Mouse (Mus musculus) embryo, embryonic 9.5 days (tissue): Measurements from ENCODE around the gene E430018J23Rik.
"Not testable (repeated sequence)": the region's sequence is repeated elsewhere in the genome, so short reads cannot be mapped to it uniquely, and the experiment has no call there.

Experiments
- DNase-seq: peaks from one replicate; pipeline ENCODE4 v3.0.0-alpha.2; 2017; ENCODE audit errors: extremely low spot score

E430018J23Rik gene

DNA sequence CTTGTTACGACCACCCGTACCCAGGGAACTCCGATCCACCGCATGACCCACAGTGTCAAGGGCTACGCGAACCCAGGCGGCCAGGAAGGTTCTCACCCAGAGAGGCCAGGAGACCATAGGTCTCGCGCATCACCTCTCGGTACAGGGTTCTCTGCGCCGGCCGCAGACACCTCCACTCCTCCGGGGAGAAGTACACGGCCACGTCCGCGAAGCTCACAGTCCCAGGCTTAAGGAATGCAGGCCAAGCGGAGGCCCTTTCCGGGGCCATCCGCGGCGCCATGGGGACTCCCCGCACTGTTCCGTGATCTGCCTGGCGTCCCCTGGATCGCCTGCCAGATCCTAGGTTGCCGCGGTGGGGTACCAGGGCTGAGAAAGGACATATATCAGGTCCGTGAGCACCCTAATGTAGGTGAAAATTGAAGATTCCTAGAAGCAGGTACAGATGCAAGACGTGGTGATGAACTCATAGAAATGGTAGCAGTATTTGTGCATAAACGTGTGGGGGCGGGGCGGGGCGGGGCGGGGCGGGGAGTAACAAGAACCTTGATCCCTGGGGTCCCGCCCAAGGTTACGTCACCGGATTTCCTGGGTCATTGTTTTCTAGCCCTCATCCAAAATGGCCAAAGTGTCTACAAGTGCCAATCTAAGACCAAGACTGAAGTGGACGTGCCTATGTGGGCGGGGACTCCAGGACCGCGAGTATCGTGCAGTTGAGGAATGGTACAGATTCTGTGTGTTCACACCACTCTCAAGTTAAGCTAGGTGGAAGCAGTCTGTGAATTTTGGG lies at the start of gene E430018J23Rik:
Gene E430018J23Rik (minus strand): TSS at position 473 of the 787 bp plus-strand sequence.
- DNase-seq: peak; percentile 98

DNA sequence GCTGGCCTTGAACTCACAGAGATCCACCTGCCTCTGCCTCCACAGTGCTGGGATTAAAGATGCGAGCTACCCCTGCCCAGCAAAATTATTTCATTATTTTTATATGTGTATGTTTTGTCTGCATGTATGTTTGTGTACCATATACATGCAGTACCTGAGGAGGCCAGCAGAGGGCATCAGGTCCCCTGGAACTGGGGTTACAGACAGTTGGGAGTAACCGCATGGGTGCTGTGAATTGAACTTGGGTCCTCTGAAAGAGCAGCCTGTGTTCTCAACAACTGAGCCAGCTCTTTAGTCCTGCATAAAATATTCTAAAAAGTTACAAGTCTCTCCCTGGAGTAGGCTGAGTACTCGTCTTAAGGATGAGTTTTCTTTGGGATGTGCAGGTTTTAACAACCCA lies 44.3 kb upstream of the E430018J23Rik start:
- no peak for DNase-seq

DNA sequence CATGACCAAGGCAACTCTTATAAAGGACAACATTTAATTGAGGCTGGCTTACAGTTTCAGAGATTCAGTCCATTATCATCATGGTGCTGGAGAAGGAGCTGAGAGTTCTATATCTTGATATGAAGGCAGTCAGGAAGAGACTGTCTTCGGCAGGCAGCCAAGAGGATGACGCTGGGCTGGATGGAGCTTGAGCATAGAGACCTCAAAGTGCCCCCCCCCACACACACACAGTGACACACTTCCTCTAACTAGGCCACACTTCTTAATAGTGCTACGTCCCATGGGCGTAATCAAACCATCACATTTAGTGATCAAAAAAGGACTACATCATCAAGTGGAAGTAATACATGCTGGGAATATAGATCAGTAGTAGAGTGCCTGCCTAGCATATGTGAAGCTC lies 41.8 kb upstream of the E430018J23Rik start:
- DNase-seq: no peak

DNA sequence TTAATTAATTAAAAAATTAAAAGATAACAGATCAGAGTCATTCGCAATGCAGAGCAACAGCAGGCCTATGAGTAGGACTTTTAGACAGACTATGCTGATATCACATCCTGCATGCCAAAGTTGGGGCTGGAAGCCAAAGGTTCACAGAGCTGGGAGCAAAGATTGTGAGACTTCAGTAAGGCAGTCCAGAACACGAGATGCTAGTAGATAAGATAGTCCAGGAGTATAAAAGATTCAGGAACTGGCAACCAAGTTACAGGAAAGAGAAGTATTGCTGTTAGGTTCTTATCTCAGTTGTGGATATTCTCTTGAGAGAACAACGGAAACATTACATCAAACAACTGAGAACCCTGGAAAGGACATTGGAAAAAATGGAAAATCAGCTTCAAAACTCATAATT lies 32.9 kb upstream of the E430018J23Rik start:
- no peak for DNase-seq

DNA sequence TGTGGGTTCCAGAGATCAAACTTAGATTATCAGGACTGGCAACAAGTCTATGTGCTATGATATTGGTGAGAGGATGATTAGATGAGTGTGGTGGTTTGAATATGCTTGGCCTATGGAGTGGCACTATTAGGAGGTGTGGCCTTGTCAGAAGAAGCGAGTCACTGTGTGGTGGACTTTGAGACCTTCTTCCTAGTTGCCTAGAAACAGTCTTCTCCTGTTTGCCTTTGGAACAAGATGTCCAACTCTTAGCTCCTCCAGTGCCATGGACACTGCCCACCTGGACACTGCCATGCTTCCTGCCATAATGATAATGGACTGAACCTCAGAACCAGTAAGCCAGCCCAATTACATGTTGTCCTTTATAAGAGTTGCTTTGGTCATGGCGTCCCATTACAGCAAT lies 32.5 kb upstream of the E430018J23Rik start:
- no peak for DNase-seq

DNA sequence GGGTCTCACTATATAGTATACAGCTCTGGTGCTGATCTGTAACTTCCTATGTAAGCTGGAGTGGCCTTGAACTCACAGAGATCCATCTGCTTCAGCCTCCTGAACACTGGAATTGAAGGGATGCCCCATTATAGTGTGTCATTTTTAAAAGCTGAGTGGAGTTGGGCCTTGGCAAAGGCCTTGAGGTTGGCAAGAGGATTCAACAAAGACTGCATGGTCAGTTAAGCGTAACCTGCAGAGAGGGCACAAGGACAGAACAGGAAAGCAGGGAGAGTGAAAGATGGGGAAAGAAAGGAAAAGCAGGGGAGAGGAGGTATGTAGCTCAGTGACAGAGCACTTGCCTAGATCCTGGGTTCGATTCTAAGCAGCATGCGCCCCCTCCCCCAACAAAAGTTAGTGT lies 31.9 kb upstream of the E430018J23Rik start:
- DNase-seq: no peak

DNA sequence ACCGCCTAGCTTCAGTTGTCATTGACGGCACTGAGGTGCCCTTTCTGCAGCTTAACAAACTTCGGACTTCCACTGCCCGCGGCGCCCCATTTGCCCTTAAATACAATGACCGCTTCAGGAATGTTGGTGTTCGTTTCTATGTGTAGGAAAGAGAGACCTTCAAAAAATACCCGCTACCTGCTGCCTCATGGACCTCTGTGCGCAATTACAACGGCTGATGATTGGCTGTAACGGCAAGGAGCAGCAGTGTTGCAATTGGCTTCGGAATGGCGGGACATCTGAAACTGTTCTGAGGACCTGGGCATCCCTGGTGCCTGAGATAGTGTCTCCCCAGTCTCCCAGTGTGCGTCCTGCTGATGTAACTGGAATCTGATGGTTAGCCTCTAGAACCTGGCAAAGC lies 28.8 kb upstream of the E430018J23Rik start:
- no peak for DNase-seq

DNA sequence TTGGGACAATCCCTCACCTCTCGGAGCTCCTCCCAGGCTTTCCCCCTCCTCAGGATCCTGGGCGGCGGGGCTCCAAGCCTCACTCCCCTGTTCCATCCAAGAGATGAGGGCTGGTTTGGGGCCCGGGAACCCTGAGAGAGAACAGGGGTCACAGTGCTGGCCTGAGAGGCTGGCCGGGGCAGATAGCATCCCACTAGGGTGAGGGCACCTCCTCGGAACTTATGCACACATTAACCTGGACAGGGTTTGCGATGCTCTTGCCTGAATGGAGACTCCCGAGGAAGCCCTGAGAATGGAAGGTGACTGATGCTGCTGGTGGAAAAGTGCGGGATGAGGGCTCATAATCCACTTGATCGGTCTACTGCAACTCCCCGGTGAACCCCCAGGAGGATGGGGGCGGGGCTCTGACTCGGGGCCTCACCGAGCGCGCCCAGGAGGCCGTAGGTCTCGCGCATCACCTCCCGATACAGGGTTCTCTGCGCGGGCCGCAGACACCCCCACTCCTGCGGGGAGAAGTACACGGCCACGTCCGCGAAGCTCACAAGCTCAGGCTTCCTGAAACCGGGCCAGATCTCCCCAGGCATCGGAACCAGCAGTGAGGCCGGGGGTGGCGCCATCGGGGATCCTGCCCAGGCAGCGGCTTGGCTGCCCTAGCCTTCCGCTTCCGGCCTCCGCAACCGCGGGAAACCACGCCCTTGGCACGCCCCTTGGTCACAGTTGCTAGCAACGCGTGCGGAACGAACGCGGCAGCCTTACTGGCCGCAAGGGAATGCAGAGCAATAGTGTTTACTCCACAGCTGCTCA lies 28.2 kb upstream of the E430018J23Rik start, which contains the start of gene Zfp688:
Gene Zfp688 (minus strand): TSS at position 681 of the 804 bp plus-strand sequence.
- DNase-seq: peak; percentile 93

DNA sequence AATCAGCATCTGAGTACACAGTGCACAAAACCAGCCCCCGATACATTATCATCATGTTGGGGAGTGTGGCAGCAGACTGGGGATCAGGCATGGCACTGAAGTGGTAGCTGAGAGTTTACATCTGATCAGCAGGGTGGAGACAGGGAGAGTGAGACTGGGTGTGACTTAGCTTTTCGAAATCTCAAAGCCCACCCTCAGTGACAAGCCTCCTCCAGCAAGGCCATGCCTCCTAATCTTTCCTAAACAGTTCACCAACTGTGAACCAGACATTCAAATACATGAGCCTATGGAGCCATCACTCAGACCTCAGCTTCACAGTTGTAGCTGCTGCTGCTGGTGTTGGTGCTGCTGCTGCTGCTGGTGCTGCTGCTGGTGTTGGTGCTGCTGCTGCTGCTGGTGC lies 18.0 kb upstream of the E430018J23Rik start:
- no peak for DNase-seq

DNA sequence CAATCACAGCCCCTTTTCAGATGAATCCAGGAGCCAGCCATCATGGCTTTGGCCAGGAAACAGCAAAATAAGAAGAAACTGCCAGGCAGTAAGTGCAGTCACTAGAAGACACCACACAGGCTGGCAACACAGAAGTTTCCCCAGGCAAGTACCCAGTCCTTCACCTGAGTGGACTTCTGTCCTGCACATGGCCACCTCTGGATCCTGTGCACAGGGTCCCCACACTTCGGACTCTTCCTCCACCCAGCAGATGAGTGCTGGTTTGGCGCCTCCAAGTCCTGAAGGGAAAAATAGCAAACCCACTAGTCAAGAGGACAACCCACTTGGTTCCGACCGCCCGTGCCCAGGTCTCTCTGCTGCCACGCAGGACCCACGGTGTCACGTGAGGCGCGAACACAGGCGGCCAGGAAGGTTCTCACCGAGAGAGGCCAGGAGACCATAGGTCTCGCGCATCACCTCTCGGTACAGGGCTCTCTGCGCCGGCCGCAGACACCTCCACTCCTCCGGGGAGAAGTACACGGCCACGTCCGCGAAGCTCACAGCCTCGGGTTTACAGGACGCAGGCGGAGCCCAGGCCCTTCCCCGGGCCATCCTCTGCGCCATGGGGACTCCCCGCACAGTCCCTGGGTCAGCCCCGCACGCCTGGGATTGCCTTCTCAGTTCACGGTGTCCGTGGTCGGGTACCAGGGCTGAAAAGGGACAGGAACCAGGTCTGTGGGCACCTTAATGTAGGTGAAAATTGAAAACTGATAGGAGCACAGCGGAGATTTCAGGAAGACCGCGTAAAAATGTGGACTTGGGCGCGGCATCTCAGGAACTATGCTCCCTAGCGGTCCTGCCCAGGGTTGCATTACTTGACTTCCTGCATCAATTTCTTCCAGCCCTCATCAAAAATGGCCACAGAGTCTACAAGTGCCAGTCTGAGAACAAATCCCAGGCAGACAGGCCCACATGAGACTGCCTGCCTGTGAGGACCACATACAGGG lies 12.9 kb upstream of the E430018J23Rik start, which contains the start of gene Zfp764:
Gene Zfp764 (minus strand): TSS at position 821 of the 986 bp plus-strand sequence.
- peak; percentile 89 for DNase-seq

DNA sequence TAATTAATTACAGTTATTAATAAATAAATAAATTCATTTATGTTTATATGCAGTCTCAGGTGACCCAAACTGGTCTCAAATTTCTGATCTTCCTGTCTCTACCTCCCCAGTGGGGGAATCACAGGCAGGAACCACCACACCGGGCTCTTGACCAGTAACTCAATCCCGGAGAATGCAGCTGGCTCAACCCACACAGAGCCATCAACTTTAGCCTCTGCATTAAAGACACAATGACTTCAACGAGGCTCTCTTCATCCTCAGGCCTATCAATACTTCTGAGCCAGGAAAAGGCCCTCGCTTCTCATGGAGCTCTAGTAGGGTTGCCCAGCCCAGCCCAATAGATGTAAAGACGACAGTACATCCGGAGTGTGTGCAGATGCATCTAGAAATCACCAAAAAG lies 10.7 kb upstream of the E430018J23Rik start:
- DNase-seq: not testable (repeated sequence)

DNA sequence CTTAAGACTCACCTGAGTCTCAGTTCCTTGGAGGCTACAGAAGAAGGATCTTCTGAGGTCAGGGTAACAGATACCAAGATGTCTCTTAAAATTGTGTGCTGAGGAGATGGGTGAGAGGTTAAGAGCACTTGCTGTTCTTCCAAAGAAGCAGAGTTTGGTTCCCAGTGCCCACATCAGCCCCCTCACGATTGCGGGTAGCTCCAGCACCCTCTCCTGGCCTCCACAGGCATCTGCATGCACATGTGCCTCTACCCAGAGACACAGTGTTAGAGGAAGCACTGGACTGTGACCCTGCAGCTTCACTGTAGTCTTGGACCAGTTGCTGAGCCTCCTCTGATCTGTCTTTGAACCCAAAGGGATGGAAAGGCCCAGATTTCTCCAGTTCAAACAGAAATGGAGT lies 9.6 kb upstream of the E430018J23Rik start:
- no peak for DNase-seq

DNA sequence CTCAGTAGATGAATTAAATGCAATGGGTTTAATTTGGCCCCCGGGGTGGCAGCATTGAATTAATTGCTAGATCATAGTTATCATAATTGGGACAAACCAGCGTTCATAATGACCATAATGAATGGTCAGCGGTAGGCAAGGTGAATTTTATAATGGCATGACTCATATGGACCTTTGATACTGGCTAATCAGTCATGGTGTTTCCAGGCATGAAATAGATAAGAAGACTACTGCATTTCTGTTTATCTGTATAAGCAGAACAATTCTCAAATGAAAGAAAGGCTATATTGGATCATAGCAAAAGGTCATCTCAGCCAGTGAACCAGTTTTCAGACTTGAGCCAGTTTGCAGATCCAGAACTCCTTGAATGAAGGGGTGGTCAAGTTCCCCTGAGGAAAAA lies 6.9 kb upstream of the E430018J23Rik start:
- DNase-seq: no peak

DNA sequence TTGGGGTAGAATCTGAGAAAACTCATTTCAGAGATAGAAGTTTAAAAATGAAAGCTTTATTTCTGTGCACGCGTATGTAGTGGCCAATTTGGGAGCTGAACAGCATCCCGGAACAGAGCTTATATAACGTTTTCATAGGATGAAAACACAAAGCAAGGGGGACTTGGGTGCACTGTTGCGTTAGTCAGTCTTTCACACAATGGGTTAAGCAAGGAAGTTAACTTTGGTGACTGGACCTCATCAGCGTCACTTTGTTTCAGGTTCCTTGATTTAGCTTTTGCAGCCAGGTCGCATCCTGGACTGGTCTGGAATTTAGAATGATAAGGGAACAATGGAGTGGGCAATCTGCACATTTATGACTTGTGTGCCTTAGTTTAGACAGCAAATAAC lies 510 bp upstream of the E430018J23Rik start:
- DNase-seq: no peak

DNA sequence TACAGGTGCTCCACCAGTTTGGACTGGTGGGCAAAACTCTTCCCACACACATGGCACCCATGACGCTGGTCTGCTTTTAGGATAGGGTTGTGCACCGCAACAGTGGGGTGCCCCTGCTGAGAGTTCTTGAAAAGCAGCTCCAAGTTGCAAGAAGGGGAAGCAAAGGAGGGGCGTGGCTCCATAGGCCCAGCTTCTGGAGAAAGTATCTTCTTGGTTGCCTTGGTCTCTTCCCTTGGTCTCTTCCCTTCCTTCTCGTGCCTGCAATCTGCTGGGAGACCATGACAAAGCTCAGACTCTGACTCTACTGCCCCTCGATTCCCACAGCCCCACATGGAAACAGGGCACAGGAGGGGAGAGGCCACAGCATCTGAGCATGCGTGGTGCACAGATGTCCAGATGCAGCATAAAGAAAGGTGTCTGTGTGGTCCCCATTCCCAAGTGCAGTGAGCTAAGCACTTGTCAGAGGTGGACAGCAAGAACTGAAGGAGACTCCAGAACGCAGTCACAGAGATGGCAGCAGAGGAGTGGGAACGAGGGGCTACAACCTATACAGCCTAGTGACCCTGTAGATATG lies 1.1 kb downstream of the E430018J23Rik start:
- no peak for DNase-seq

DNA sequence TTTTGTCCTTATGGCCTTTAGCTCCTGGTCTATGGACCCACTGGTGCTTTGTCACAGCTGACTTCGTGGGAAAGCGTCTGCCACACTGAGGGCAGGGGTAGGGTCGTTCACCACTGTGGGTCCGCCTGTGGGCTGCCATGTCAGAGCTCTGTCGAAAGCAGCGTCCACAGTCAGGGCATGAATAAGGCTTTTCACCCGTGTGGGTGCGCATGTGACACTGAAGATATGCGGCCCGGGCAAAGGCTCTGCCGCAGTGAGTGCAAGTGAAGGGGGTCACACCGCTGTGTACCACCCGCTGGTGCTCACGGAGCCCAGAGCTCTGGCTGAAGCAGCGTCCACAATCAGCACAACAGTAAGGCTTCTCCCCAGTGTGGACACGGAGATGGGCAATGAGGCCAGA lies 1.9 kb downstream of the E430018J23Rik start:
- DNase-seq: no peak

DNA sequence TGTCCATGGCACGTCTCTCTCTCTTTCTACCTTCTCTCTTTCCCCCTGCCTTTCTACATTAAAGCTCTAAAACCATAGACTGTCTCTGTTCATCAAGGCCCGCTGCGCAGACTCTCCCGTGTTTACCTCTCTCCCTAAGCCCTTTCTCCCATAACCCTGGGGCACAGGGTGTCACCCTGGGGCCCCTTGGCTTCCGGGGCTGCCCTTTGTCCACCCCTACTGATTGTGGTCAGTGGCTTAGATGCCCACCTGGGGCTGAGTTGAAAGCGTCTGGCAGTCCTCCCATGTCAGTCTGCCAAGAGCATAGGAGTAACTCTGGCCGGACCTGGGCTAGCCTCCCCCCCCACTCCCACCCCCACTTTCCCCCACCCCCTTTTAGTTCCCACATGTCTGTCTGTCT lies 3.1 kb downstream of the E430018J23Rik start:
- DNase-seq: no peak

DNA sequence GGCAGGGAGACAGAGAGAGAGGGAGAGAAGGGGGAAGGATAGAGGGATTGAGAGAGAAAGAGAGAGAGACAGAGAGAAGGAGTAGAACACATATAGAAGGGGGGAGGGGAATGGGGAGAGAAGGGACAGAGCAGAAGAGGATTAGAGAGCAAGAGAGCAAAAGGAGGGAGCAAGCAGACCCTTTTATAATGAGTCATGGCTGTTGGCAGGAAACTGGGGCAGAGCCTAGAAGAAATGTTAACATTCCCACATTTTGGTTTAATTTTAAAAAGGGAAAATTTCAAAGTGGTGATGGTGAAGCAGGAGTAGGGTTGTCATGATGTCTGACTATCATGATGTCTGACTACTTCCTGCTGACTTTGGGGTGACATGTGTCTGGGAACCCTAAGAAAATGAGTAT lies 5.2 kb downstream of the E430018J23Rik start:
- not testable (repeated sequence) for DNase-seq

DNA sequence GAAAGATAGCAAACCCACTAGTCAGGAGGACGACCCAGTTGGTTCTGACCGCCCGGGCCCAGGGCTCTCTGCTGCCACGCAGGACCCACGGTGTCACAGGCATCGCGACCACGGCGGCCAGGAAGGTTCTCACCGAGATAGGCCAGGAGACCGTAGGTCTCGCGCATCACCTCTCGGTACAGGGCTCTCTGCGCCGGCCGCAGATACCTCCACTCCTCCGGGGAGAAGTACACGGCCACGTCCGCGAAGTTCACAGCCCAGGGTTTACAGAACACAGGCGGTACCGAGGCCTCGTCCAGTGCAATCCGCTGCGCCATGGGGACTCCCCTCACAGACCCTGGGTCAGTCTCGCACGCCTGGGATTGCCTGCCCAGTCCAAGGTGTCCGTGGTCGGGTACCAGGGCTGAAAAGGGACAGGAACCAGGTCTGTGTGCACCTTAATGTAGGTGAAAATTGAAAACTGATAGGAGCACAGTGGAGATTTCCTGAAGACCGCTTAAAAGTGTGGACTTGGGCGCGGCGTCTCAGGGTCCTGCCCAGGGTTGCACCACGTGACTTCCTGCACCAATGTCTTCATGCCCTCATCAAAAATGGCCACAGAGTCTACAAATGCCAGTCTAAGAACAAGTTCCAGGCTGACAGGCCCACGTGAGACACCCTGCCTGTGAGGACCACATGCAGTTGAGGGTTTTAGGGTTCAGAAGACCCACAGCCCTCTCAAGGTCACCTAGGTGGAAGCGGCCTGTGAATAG lies 6.6 kb downstream of the E430018J23Rik start, which contains the start of gene 9130019O22Rik:
Gene 9130019O22Rik (minus strand): TSS at position 526 of the 752 bp plus-strand sequence.
- peak; percentile 82 for DNase-seq

DNA sequence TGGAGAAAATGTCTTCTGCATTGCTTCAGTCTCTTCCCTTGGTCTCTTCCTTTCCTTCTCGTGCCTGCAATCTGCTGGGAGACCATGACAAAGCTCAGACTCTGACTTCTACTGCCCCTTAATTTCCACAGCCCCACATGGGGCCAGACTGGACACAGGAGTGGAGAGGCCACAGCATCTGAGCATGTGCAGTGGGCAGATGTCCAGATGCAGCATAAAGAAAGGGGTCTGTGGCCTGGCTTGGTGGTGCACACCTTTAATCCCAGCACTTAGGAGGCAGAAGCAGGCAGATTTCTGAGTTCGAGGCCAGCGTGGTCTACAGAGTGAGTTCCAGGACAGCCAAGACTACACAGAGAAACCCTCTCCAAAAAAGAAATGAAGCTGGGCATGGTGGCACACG lies 7.9 kb downstream of the E430018J23Rik start:
- DNase-seq: not testable (repeated sequence)
